Mouse (Mus musculus) macrophage (primary cell): Measurements from ENCODE around the gene Higd1c. TPM values are rescaled to one million over a fixed set of nuclear protein-coding genes. Genes with fewer than 3 reads are reported as not detected.
"Not testable (repeated sequence)": the region's sequence is repeated elsewhere in the genome, so short reads cannot be mapped to it uniquely, and the experiment has no call there.

Experiments
- H3K27ac ChIP-seq: fragments of 350-480 bp; formaldehyde crosslinking; 2 replicates; pipeline ENCODE4 v1.9.0; 2021
- H3K36me3 ChIP-seq: fragments of 350-480 bp; formaldehyde crosslinking; 2 replicates; pipeline ENCODE4 v1.9.0; 2021; ENCODE audit errors: inconsistent target
- H3K4me3 ChIP-seq: fragments of 350-480 bp; formaldehyde crosslinking; 2 replicates; pipeline ENCODE4 v1.9.0; 2021; ENCODE audit errors: inconsistent target
- H3K79me2 ChIP-seq: fragments of 350-480 bp; formaldehyde crosslinking; 2 replicates; pipeline ENCODE4 v1.9.0; 2021; ENCODE audit errors: inconsistent target
- WGBS: methylation state at CpG from one replicate; pipeline ENCODE4 v1.1.7; 2026; ENCODE audit warnings: inconsistent platforms; ENCODE audit not compliant: missing documents; 5-methylcytosine and 5-hydroxymethylcytosine counted together
- polyA plus RNA-seq: library from polyadenylated mRNA; stranded (reverse); fragments of 250-400 nt; gene quantifications from 3 replicates; pipeline ENCODE4 v1.2.4, GENCODE M21; 2018; ENCODE audit warnings: inconsistent platforms
- total RNA-seq, 78 experiments: library from RNA; depleted of rRNA; stranded (reverse); fragments of 250-400 nt; gene quantifications; 1 replicate in 9 of 78; 2 replicates in 24 of 78; 3 replicates in 43 of 78; 4 replicates in 2 of 78; pipeline ENCODE4 v1.2.4; 2018; ENCODE audit warnings: inconsistent platforms in 56 of 78

The Higd1c gene
- not detected for total RNA-seq (2018; cell fraction: chromatin; rRNA removed)
- not detected for total RNA-seq (2018; cell fraction: cytosol; rRNA removed)
- total RNA-seq (2018; cell fraction: nucleus; rRNA removed) = not detected
- polyA plus RNA-seq = not detected in 3 replicates

GRCm38 (mm10) chr15:100364242-100364641 lies at the start of gene Higd1c:
Gene Higd1c, plus strand, starts transcription at chr15:100364542.
- Histone ChIP-seq H3K79me2 (no peaks in the 10 kb centered on the region), H3K36me3 (no peaks in the 10 kb centered on the region), H3K27ac (no peak within 1 kb of the TSS), H3K4me3 (no peak within 1 kb of the TSS)
- WGBS = 86% methylated on average over 7 of the region's 7 CpGs

GRCm38 (mm10) chr15:100318014-100318671 lies 46.2 kb upstream of the Higd1c start:
- H3K27ac ChIP-seq, H3K4me3 ChIP-seq, H3K36me3 ChIP-seq, H3K79me2 ChIP-seq: not testable (repeated sequence)
- WGBS = 13% methylated on average over 4 of the region's 4 CpGs

GRCm38 (mm10) chr15:100319884-100320283 lies 44.5 kb upstream of the Higd1c start:
- Histone ChIP-seq H3K27ac (0 out of 2 replicates have a peak overlapping the region, but pooled peaks have one; percentile 7), H3K79me2 (no peaks in the 10 kb centered on the region), H3K4me3 (no peak overlapping the region), H3K36me3 (no peaks in the 10 kb centered on the region)
- WGBS = 100% methylated on average over 1 of the region's 1 CpGs

GRCm38 (mm10) chr15:100320295-100320905 lies 43.9 kb upstream of the Higd1c start:
- H3K27ac ChIP-seq = 0 out of 2 replicates have a peak overlapping the region, but pooled peaks have one; percentile 7
- H3K36me3 ChIP-seq = no peaks in the 10 kb centered on the region
- H3K4me3 ChIP-seq = no peak overlapping the region
- WGBS = 61% methylated on average over 9 of the region's 9 CpGs
- no peaks in the 10 kb centered on the region for H3K79me2 ChIP-seq

- H3K36me3 ChIP-seq = no peaks in the 10 kb centered on the region
- H3K79me2 ChIP-seq = no peaks in the 10 kb centered on the region
- WGBS = 61% methylated on average over 5 of the region's 5 CpGs
- no peak overlapping the region for H3K4me3 ChIP-seq
- no peak overlapping the region for H3K27ac ChIP-seq
These were observed 43.2 kb upstream of the Higd1c start for GRCm38 (mm10) chr15:100321134-100321533.

- no peaks in the 10 kb centered on the region for H3K36me3 ChIP-seq
- WGBS = 89% methylated on average over 11 of the region's 12 CpGs
- H3K79me2 ChIP-seq = no peaks in the 10 kb centered on the region
- H3K4me3 ChIP-seq = no peak overlapping the region
- H3K27ac ChIP-seq = no peak overlapping the region
These were observed 40.2 kb upstream of the Higd1c start for GRCm38 (mm10) chr15:100324021-100324591.

GRCm38 (mm10) chr15:100325235-100325634 lies 39.1 kb upstream of the Higd1c start:
- H3K27ac ChIP-seq = no peak overlapping the region
- H3K4me3 ChIP-seq = no peak overlapping the region
- WGBS = 100% methylated on average over 3 of the region's 3 CpGs
- H3K36me3 ChIP-seq = no peaks in the 10 kb centered on the region
- no peaks in the 10 kb centered on the region for H3K79me2 ChIP-seq

GRCm38 (mm10) chr15:100328089-100328488 lies 36.3 kb upstream of the Higd1c start:
- no CpG with 5 or more reads among the region's 4 CpGs for WGBS
- not testable (repeated sequence) for H3K4me3 ChIP-seq, H3K36me3 ChIP-seq, H3K79me2 ChIP-seq, H3K27ac ChIP-seq

- WGBS = 94% methylated on average over 4 of the region's 10 CpGs
- H3K36me3 ChIP-seq, H3K27ac ChIP-seq, H3K79me2 ChIP-seq, H3K4me3 ChIP-seq: not testable (repeated sequence)
These were observed 35.0 kb upstream of the Higd1c start for GRCm38 (mm10) chr15:100329336-100329735.

GRCm38 (mm10) chr15:100330739-100331138 lies 33.6 kb upstream of the Higd1c start:
- no peak overlapping the region for H3K4me3 ChIP-seq
- no peak overlapping the region for H3K27ac ChIP-seq
- H3K36me3 ChIP-seq = no peaks in the 10 kb centered on the region
- H3K79me2 ChIP-seq = no peaks in the 10 kb centered on the region
- WGBS = 94% methylated on average over 7 of the region's 7 CpGs

- H3K79me2 ChIP-seq, H3K27ac ChIP-seq: not testable (repeated sequence)
- no CpG with 5 or more reads among the region's 10 CpGs for WGBS
These were observed 32.0 kb upstream of the Higd1c start for GRCm38 (mm10) chr15:100332077-100332961.

GRCm38 (mm10) chr15:100334629-100335028 lies 29.7 kb upstream of the Higd1c start, which contains the start of gene Mettl7a3:
Gene Mettl7a3, plus strand, starts transcription at chr15:100334929.
- Histone ChIP-seq H3K27ac (no peak within 1 kb of the TSS), H3K79me2 (no peaks in the 10 kb centered on the region), H3K4me3 (no peak within 1 kb of the TSS), H3K36me3 (no peaks in the 10 kb centered on the region)
- 80% methylated on average over 10 of the region's 10 CpGs for WGBS

More at GRCm38 (mm10) chr15:100332077-100332961, 32.0 kb upstream of the Higd1c start:
- not testable (repeated sequence) for H3K36me3 ChIP-seq, H3K4me3 ChIP-seq

- not testable (repeated sequence) for H3K27ac ChIP-seq, H3K79me2 ChIP-seq, H3K4me3 ChIP-seq, H3K36me3 ChIP-seq
These were observed 27.0 kb upstream of the Higd1c start for GRCm38 (mm10) chr15:100337328-100337727.

GRCm38 (mm10) chr15:100337847-100338246 lies 26.5 kb upstream of the Higd1c start:
- 47% methylated on average over 1 of the region's 10 CpGs for WGBS
- H3K4me3 ChIP-seq, H3K27ac ChIP-seq, H3K79me2 ChIP-seq, H3K36me3 ChIP-seq: not testable (repeated sequence)
